Mouse (Mus musculus) embryonic facial prominence, embryonic 15.5 days (tissue): ENCODE measurements around the gene Gm20869. TPM values are rescaled to one million over a fixed set of nuclear protein-coding genes. Genes with fewer than 3 reads are reported as not detected.
"Not testable (repeated sequence)": the region's sequence is repeated elsewhere in the genome, so short reads cannot be mapped to it uniquely, and the experiment has no call there.

Source experiments
- ATAC-seq: fragments of 200-750 bp; cut with Nextera tagmentation; 2 replicates; pipeline ENCODE4 v1.8.0; 2017; ENCODE audit warnings: low read depth, moderate TSS enrichment; ENCODE audit not compliant: insufficient number of reproducible peaks, low FRiP score, low TSS enrichment
- H3K27ac ChIP-seq: fragments of 300-500 bp; sonication (generic); replicated peaks from 2 replicates; pipeline ENCODE4 v1.5.1; 2015; ENCODE audit warnings: mild to moderate bottlenecking, inconsistent platforms
- H3K27me3 ChIP-seq: fragments of 300-500 bp; sonication (generic); 2 replicates; pipeline ENCODE4 v1.6.1; 2015; ENCODE audit warnings: inconsistent platforms
- H3K36me3 ChIP-seq: fragments of 300-500 bp; sonication (generic); 2 replicates; pipeline ENCODE4 v1.6.1; 2015; ENCODE audit warnings: mild to moderate bottlenecking, inconsistent platforms
- H3K4me1 ChIP-seq: fragments of 300-500 bp; sonication (generic); 2 replicates; pipeline ENCODE4 v1.6.1; 2015; ENCODE audit warnings: inconsistent platforms
- H3K4me2 ChIP-seq: fragments of 300-500 bp; sonication (generic); replicated peaks from 2 replicates; pipeline ENCODE4 v1.6.1; 2015; ENCODE audit warnings: mild to moderate bottlenecking, inconsistent platforms
- H3K4me3 ChIP-seq: fragments of 300-500 bp; sonication (generic); replicated peaks from 2 replicates; pipeline ENCODE4 v1.5.1; 2015; ENCODE audit warnings: mild to moderate bottlenecking, inconsistent platforms
- H3K9ac ChIP-seq: fragments of 300-500 bp; sonication (generic); 2 replicates; pipeline ENCODE4 v1.6.1; 2015; ENCODE audit warnings: inconsistent platforms
- H3K9me3 ChIP-seq: fragments of 300-500 bp; sonication (generic); replicated peaks from 2 replicates; pipeline ENCODE4 v1.6.1; 2016; ENCODE audit warnings: inconsistent platforms
- WGBS: fragments of 180-500 bp; shearing (Covaris S2); methylation state at CpG from one replicate; pipeline ENCODE4 v1.1.7; 2015; 5-methylcytosine and 5-hydroxymethylcytosine counted together
- polyA plus RNA-seq: library from polyadenylated mRNA; unstranded; fragments of >200 nt; fragmentation: Nextera tagmentation; extraction: Ambion mirVana; gene quantifications from 2 replicates; pipeline ENCODE4 v1.2.1, GENCODE M21; 2015

The Gm20869 gene
- not detected in 2 replicates for polyA plus RNA-seq

DNA sequence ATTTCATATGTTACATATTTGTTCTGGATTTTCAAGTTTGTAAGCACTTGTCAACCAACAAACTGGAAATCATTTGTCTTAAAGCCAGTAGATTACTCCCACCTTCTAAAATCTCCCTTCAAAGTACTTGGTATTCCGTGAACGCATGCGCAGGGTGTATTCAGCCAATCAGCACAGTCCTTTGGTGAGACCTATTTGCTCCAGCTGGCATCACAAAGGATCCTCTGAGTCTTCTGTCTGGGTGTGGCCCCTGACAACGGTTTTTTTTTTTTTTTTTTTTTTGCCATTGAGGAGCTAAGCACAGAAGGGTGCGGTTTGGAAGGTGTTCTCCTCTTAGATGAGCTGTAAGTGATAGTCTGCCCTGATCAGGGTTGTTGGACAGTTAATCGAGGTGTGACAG, at the start of gene Gm20869:
Gm20869 (plus strand) TSS at position 301 of the 400 bp plus-strand sequence.
- not testable (repeated sequence) for H3K27me3 ChIP-seq, ATAC-seq, H3K27ac ChIP-seq, H3K9me3 ChIP-seq, H3K4me3 ChIP-seq, H3K4me1 ChIP-seq, H3K36me3 ChIP-seq, H3K9ac ChIP-seq, H3K4me2 ChIP-seq
- WGBS = no CpG with 5 or more reads among the region's 6 CpGs

Other genes starting within 250 kb of the Gm20869 start
- not detected in 2 replicates for gene Gm20870, start 222.6 kb downstream of the Gm20869 start, polyA plus RNA-seq